Mouse (Mus musculus) intestine, embryonic 15.5 days (tissue): ENCODE measurements around the gene Zp3. TPM values are rescaled to one million over a fixed set of nuclear protein-coding genes. Genes with fewer than 3 reads are reported as not detected.
A peak's percentile ranks its signal among the peaks of the same experiment; 100 is the strongest.

Source experiments
- ATAC-seq: fragments of 200-750 bp; cut with Nextera tagmentation; 2 replicates; pipeline ENCODE4 v1.8.0; 2017; ENCODE audit warnings: moderate TSS enrichment, moderate library complexity
- H3K27ac ChIP-seq: fragments of 300-500 bp; sonication (generic); 2 replicates; pipeline ENCODE4 v1.5.1; 2015; ENCODE audit warnings: mild to moderate bottlenecking, inconsistent platforms
- H3K27me3 ChIP-seq: fragments of 300-500 bp; sonication (generic); replicated peaks from 2 replicates; pipeline ENCODE4 v1.6.1; 2015; ENCODE audit warnings: inconsistent platforms
- H3K36me3 ChIP-seq: fragments of 300-500 bp; sonication (generic); 2 replicates; pipeline ENCODE4 v1.6.1; 2015; ENCODE audit warnings: inconsistent platforms
- H3K4me1 ChIP-seq: fragments of 300-500 bp; sonication (generic); replicated peaks from 2 replicates; pipeline ENCODE4 v1.6.1; 2015; ENCODE audit warnings: inconsistent platforms
- H3K4me2 ChIP-seq: fragments of 300-500 bp; sonication (generic); replicated peaks from 2 replicates; pipeline ENCODE4 v1.6.1; 2015; ENCODE audit warnings: mild to moderate bottlenecking, inconsistent platforms
- H3K4me3 ChIP-seq: fragments of 300-500 bp; sonication (generic); replicated peaks from 2 replicates; pipeline ENCODE4 v1.5.1; 2015; ENCODE audit warnings: inconsistent platforms
- H3K9ac ChIP-seq: fragments of 300-500 bp; sonication (generic); 2 replicates; pipeline ENCODE4 v1.6.1; 2015; ENCODE audit warnings: inconsistent platforms
- H3K9me3 ChIP-seq: fragments of 300-500 bp; sonication (generic); 2 replicates; pipeline ENCODE4 v1.6.1; 2016; ENCODE audit warnings: inconsistent platforms
- WGBS: fragments of 180-500 bp; shearing (Covaris S2); methylation state at CpG from one replicate; pipeline ENCODE4 v1.1.7; 2015; 5-methylcytosine and 5-hydroxymethylcytosine counted together
- polyA plus RNA-seq: library from polyadenylated mRNA; unstranded; fragments of >200 nt; fragmentation: Nextera tagmentation; extraction: Ambion mirVana; gene quantifications from 2 replicates; pipeline ENCODE4 v1.2.1, GENCODE M21; 2015

Zp3 gene
- polyA plus RNA-seq, 1 experiment from 2014 or later, result 0.80 TPM

DNA sequence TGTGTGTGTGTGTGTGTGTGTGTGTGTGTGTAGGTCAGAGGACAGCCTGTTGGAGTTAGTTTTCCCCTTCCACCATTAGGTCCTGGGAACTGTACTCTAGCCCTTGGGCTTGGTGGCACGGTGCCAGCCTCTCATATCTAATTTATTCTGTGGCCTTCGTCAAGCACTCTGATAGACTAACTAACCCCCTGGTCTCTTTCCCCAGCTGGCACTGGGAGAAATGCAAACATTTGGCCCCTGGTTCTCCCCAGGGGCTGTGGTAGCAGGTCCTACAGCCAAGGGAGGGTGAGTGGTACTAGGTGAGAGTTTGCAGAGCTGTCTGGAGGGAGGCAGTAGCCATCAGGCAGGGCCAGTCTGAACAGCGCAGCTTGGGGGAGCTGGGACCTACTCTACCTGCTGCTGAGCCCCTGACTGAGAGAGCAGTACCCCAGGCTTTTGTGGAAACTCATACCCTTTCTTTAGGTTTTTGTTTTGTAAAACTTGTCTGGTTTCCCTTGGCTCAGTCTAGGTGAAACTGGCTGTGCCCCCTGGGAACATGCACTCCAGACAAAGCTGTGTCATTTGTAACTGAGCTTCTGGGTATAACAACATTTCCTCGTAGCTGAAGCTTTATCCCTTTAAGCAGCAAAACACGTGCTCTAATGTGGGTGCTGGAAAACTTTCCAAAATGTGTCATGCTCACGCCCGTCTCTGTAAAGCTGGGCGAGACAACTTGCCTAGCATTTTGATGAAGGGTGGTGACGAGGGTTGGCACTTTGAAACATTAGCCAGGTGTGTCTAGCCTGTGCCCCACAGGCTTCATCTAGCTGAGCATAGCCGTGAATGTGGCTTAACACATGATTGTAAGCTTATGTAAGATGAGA lies 36.3 kb downstream of the Zp3 start:
- H3K36me3 ChIP-seq, result peaks cover 19% of the 10 kb centered on the region; the same call in 1 of the 2 replicates
- 76% methylated on average over 10 of the region's 10 CpGs for WGBS
- peak; percentile 46; the same call in 1 of the 2 replicates for ATAC-seq

GRCm38 (mm10) chr5:136017262-136017661 lies 37.4 kb downstream of the Zp3 start:
- no peak overlapping the region for H3K27ac ChIP-seq
- ATAC-seq, result no peak
- 83% methylated on average over 6 of the region's 6 CpGs for WGBS

More for the DNA sequence above, 36.3 kb downstream of the Zp3 start:
- H3K4me3 ChIP-seq, result no peak overlapping the region
- H3K9me3 ChIP-seq, result no peaks in the 10 kb centered on the region
- no peak overlapping the region for H3K9ac ChIP-seq
- H3K4me2 ChIP-seq, result no peak overlapping the region
- no peaks in the 10 kb centered on the region for H3K27me3 ChIP-seq
- H3K4me1 ChIP-seq, result 0 out of 2 replicates have a peak, but pooled peaks cover 6% of the 10 kb centered on the region
- 0 out of 2 replicates have a peak overlapping the region, but pooled peaks have one; percentile 14 for H3K27ac ChIP-seq

GRCm38 (mm10) chr5:136018726-136019125 lies 38.8 kb downstream of the Zp3 start:
- Histone ChIP-seq H3K27me3 (no peaks in the 10 kb centered on the region), H3K36me3 (0 out of 2 replicates have a peak, but pooled peaks cover under 1% of the 10 kb centered on the region), H3K4me1 (0 out of 2 replicates have a peak, but pooled peaks cover 6% of the 10 kb centered on the region), H3K4me3 (no peak overlapping the region), H3K9me3 (no peaks in the 10 kb centered on the region), H3K27ac (no peak overlapping the region), H3K4me2 (no peak overlapping the region), H3K9ac (no peak overlapping the region)
- ATAC-seq, result no peak
- WGBS, result 77% methylated on average over 2 of the region's 2 CpGs

More at GRCm38 (mm10) chr5:136017262-136017661, 37.4 kb downstream of the Zp3 start:
- H3K27me3 ChIP-seq, result no peaks in the 10 kb centered on the region
- H3K9me3 ChIP-seq, result no peaks in the 10 kb centered on the region
- H3K36me3 ChIP-seq, result peaks cover 9% of the 10 kb centered on the region; the same call in 1 of the 2 replicates
- H3K4me2 ChIP-seq, result no peak overlapping the region
- H3K4me1 ChIP-seq, result 0 out of 2 replicates have a peak, but pooled peaks cover 6% of the 10 kb centered on the region
- H3K4me3 ChIP-seq, result no peak overlapping the region
- H3K9ac ChIP-seq, result no peak overlapping the region

DNA sequence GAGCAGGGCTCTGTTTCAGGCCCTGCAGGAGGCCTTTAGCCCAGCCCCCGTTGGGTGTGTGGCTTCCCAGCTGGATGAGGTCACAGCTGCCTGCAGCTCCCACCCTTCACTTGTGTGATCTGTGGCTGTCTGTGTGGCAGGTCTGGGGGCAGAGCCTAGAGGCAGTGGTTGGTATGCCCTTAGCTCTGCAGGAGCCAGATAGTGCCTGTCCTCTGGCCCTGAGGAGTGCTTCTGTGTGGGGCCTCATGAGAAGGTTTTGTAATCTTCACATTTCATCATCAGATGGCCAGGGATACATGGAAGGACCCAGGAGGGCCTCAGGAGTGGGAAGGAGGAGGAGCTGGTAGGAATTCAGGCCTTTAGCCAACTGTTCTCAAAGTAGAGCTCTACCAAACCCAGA lies 40.0 kb downstream of the Zp3 start:
- Histone ChIP-seq H3K27me3 (no peaks in the 10 kb centered on the region), H3K4me1 (0 out of 2 replicates have a peak, but pooled peaks cover 4% of the 10 kb centered on the region), H3K27ac (no peak overlapping the region), H3K4me2 (no peak overlapping the region), H3K4me3 (no peak overlapping the region), H3K9me3 (no peaks in the 10 kb centered on the region), H3K36me3 (no peaks in the 10 kb centered on the region), H3K9ac (no peak overlapping the region)
- ATAC-seq, result peak; percentile 47
- WGBS, result 23% methylated on average over 1 of the region's 1 CpGs

- no peak overlapping the region for H3K4me3 ChIP-seq
- no peaks in the 10 kb centered on the region for H3K4me1 ChIP-seq
- H3K9me3 ChIP-seq, result no peaks in the 10 kb centered on the region
- H3K27ac ChIP-seq, result no peak overlapping the region
- ATAC-seq, result no peak
- peaks cover 14% of the 10 kb centered on the region; the same call in 1 of the 2 replicates for H3K36me3 ChIP-seq
- H3K27me3 ChIP-seq, result no peaks in the 10 kb centered on the region
- WGBS, result 86% methylated on average over 3 of the region's 3 CpGs
- no peak overlapping the region for H3K4me2 ChIP-seq
- H3K9ac ChIP-seq, result no peak overlapping the region
Observed at GRCm38 (mm10) chr5:136025712-136026111, 45.8 kb downstream of the Zp3 start.

DNA sequence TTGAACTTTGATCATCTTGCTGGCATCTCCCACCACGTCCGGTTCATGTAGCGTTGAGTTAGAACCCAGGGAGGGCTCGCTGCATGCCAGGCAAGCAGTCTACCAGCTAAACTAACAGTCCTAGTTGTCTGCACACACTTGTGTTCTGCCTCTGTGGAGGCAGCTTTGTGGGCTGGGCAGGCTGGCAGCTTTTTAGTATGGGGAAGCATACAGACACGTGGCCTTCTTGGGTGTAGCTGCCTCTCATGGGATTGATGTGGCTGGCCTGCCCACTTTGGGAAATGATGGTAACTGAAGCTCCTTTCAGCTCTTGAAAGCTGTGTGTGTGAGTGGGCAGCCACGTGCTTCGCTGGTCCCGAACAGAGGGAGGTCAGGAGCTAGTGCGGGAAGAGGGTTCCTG lies 47.0 kb downstream of the Zp3 start:
- no peak for ATAC-seq
- Histone ChIP-seq H3K27me3 (no peaks in the 10 kb centered on the region), H3K9me3 (no peaks in the 10 kb centered on the region), H3K27ac (no peak overlapping the region), H3K4me2 (no peak overlapping the region), H3K36me3 (peaks cover 22% of the 10 kb centered on the region), H3K9ac (no peak overlapping the region), H3K4me3 (no peak overlapping the region), H3K4me1 (no peaks in the 10 kb centered on the region)
- WGBS, result 88% methylated on average over 9 of the region's 9 CpGs

DNA sequence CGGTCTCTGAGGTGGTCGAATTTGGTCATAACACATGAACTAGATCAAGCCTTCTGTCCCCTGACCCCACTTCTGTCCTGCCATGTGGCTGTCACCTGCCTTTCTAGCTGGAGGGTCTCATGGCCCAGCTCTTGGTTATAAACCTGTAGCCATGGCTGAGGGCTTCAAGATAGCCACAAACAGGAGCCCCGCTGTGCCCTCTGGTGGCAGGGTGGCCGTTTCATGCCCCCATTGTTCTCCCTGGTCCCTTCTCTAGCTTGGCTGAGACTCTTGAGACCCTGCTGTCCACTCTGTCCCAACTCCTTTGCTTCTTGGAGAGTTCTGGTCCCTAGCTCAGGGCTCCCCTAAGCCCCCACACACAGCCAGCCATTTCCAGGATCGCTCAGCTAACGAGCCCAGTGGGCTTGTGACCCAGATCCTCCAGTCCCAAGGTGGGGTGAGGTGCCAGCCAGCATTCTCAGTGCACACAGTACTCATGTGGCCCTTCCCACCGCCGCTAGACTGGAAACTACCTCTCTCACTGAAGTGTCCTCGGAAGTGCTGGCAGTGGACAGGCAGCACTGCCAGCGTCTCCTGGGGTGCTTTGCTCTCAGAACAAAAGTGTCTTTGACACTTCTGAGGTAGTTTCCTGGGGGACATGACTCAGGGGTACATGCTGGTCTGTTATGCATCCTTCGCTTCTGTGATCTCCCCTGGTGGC lies 47.9 kb downstream of the Zp3 start:
- Histone ChIP-seq H3K4me1 (no peaks in the 10 kb centered on the region), H3K36me3 (peaks cover 22% of the 10 kb centered on the region)
- WGBS, result 86% methylated on average over 11 of the region's 11 CpGs

GRCm38 (mm10) chr5:136034868-136035267 lies 55.0 kb downstream of the Zp3 start:
- Histone ChIP-seq H3K4me2 (no peak overlapping the region), H3K27ac (no peak overlapping the region)
- WGBS, result 79% methylated on average over 4 of the region's 4 CpGs

More for the DNA sequence above, 47.9 kb downstream of the Zp3 start:
- H3K9ac ChIP-seq, result no peak overlapping the region
- H3K9me3 ChIP-seq, result no peaks in the 10 kb centered on the region
- H3K4me2 ChIP-seq, result no peak overlapping the region
- no peaks in the 10 kb centered on the region for H3K27me3 ChIP-seq
- no peak overlapping the region for H3K27ac ChIP-seq
- no peak for ATAC-seq
- H3K4me3 ChIP-seq, result no peak overlapping the region

GRCm38 (mm10) chr5:136035285-136035684 lies 55.4 kb downstream of the Zp3 start:
- Histone ChIP-seq H3K4me2 (no peak overlapping the region), H3K36me3 (peaks cover 11% of the 10 kb centered on the region; the same call in 1 of the 2 replicates), H3K27me3 (no peaks in the 10 kb centered on the region), H3K4me3 (no peak overlapping the region), H3K27ac (no peak overlapping the region), H3K9ac (no peak overlapping the region), H3K4me1 (0 out of 2 replicates have a peak, but pooled peaks cover 4% of the 10 kb centered on the region), H3K9me3 (no peaks in the 10 kb centered on the region)
- no peak for ATAC-seq
- WGBS, result 82% methylated on average over 1 of the region's 1 CpGs

More at GRCm38 (mm10) chr5:136034868-136035267, 55.0 kb downstream of the Zp3 start:
- H3K9ac ChIP-seq, result no peak overlapping the region
- no peak for ATAC-seq
- H3K4me1 ChIP-seq, result 0 out of 2 replicates have a peak, but pooled peaks cover 1% of the 10 kb centered on the region
- peaks cover 11% of the 10 kb centered on the region; the same call in 1 of the 2 replicates for H3K36me3 ChIP-seq
- H3K27me3 ChIP-seq, result no peaks in the 10 kb centered on the region
- no peak overlapping the region for H3K4me3 ChIP-seq
- H3K9me3 ChIP-seq, result no peaks in the 10 kb centered on the region

- WGBS, result 100% methylated on average over 1 of the region's 1 CpGs
- Histone ChIP-seq H3K4me1 (peaks cover 6% of the 10 kb centered on the region; the same call in 1 of the 2 replicates), H3K27ac (no peak overlapping the region), H3K4me2 (no peak overlapping the region), H3K9me3 (no peaks in the 10 kb centered on the region), H3K9ac (no peak overlapping the region), H3K27me3 (no peaks in the 10 kb centered on the region), H3K4me3 (no peak overlapping the region), H3K36me3 (no peaks in the 10 kb centered on the region; the same call in 1 of the 2 replicates)
- no peak for ATAC-seq
Observed at GRCm38 (mm10) chr5:136036667-136037066, 56.8 kb downstream of the Zp3 start.
